Mouse (Mus musculus) liver, embryonic 14.5 days (tissue): ENCODE results near the gene Ifit1bl2. TPM values are rescaled to one million over a fixed set of nuclear protein-coding genes. Genes with fewer than 3 reads are reported as not detected.

ENCODE experiments used
- ATAC-seq: fragments of 200-750 bp; cut with Nextera tagmentation; 2 replicates; pipeline ENCODE4 v1.8.0; 2017; ENCODE audit warnings: moderate number of reproducible peaks, mild to moderate bottlenecking, moderate library complexity; ENCODE audit not compliant: insufficient read depth
- DNase-seq, 3 experiments: peaks; one replicate each; pipeline ENCODE4 v3.0.0-alpha.2; 2012 to 2013; ENCODE audit warnings: low read depth in 3 of 3, low spot score in 3 of 3
- H3K27ac ChIP-seq: fragments of 300-500 bp; sonication (generic); 2 replicates; pipeline ENCODE4 v1.5.1; 2014; ENCODE audit warnings: moderate library complexity, mild to moderate bottlenecking, control low read depth, inconsistent platforms
- H3K27me3 ChIP-seq: fragments of 300-500 bp; sonication (generic); 2 replicates; pipeline ENCODE4 v1.6.1; 2014; ENCODE audit warnings: mild to moderate bottlenecking, low read length, moderate library complexity; ENCODE audit not compliant: control insufficient read depth, insufficient read depth
- H3K36me3 ChIP-seq: fragments of 300-500 bp; sonication (generic); replicated peaks from 2 replicates; pipeline ENCODE4 v1.6.1; 2014; ENCODE audit warnings: low read depth; ENCODE audit not compliant: control insufficient read depth, insufficient read depth
- H3K4me1 ChIP-seq, 2 experiments: fragments of 200-500 bp in 1 of 2; fragments of 300-500 bp in 1 of 2; sonication (generic) in 1 of 2; replicated peaks; 2 replicates each; pipeline ENCODE4 v1.6.1; 2012 to 2014; ENCODE audit warnings: antibody characterized with exemption in 1 of 2, inconsistent platforms in 1 of 2, low read length in 1 of 2; ENCODE audit not compliant: control insufficient read depth in 2 of 2, insufficient read depth in 2 of 2
- H3K4me2 ChIP-seq: fragments of 300-500 bp; sonication (generic); 2 replicates; pipeline ENCODE4 v1.6.1; 2014; ENCODE audit warnings: low read depth, mild to moderate bottlenecking, control low read depth, moderate library complexity
- H3K4me3 ChIP-seq, 2 experiments: fragments of 200-500 bp in 1 of 2; fragments of 300-500 bp in 1 of 2; sonication (generic) in 1 of 2; 2 replicates each; pipeline ENCODE4 v1.5.1; 2012 to 2014; ENCODE audit warnings: low read depth in 2 of 2, low read length in 2 of 2, mild to moderate bottlenecking in 2 of 2, control low read depth in 1 of 2, inconsistent platforms in 1 of 2, moderate library complexity in 1 of 2; ENCODE audit not compliant: insufficient read depth in 1 of 2
- H3K9ac ChIP-seq: fragments of 300-500 bp; sonication (generic); replicated peaks from 2 replicates; pipeline ENCODE4 v1.6.1; 2014; ENCODE audit warnings: mild to moderate bottlenecking, control low read depth, moderate library complexity
- H3K9me3 ChIP-seq: fragments of 300-500 bp; sonication (generic); 2 replicates; pipeline ENCODE4 v1.6.1; 2016; ENCODE audit warnings: low read length, mixed read lengths; ENCODE audit not compliant: control insufficient read depth
- CTCF ChIP-seq: IDR thresholded peaks from 2 replicates; pipeline ENCODE4 v1.5.1; 2016; ENCODE audit warnings: antibody characterized with exemption, low read depth, control low read depth
- EP300 ChIP-seq: IDR thresholded peaks from 2 replicates; pipeline ENCODE4 v1.6.1; 2016; ENCODE audit warnings: antibody characterized with exemption, low read depth
- WGBS: fragments of 180-500 bp; shearing (Covaris S2); extraction: QIAGEN DNeasy Blood & Tissue Kit; methylation state at CpG from one replicate; pipeline ENCODE4 v1.1.7; 2014; ENCODE audit not compliant: insufficient replicate concordance; 5-methylcytosine and 5-hydroxymethylcytosine counted together
- polyA plus RNA-seq, 2 experiments: library from polyadenylated mRNA; depleted of rRNA in 1 of 2; stranded (reverse) in 1 of 2; unstranded in 1 of 2; fragments of >200 nt; fragmentation: Nextera tagmentation in 1 of 2; extraction: Ambion mirVana in 1 of 2; gene quantifications; 2 replicates each; pipeline versions ENCODE4 v1.2.1 to v1.2.3; 2012 to 2014

The Ifit1bl2 gene
- polyA plus RNA-seq, 2 experiments = 0.04 TPM; not detected in 1

- TF ChIP-seq EP300 (no peak), CTCF (no peak)
- no peak overlapping the region for H3K4me2 ChIP-seq
- H3K9ac ChIP-seq = no peak overlapping the region
- DNase-seq (no peak), ATAC-seq (no peak)
- no peak overlapping the region for H3K27ac ChIP-seq
- WGBS = 57% methylated on average over 4 of the region's 4 CpGs
- H3K27me3 ChIP-seq = no peaks in the 10 kb centered on the region
- H3K36me3 ChIP-seq = no peaks in the 10 kb centered on the region; the same call in 1 of the 2 replicates
- H3K9me3 ChIP-seq = no peaks in the 10 kb centered on the region
- H3K4me1 ChIP-seq = no peaks in the 10 kb centered on the region
- H3K4me3 ChIP-seq = no peak overlapping the region
These were observed 70.6 kb downstream of the Ifit1bl2 start for GRCm38 (mm10) chr19:34569896-34570476.

- H3K4me3 ChIP-seq = no peak overlapping the region
- WGBS = 62% methylated on average over 7 of the region's 7 CpGs
- H3K4me2 ChIP-seq = no peak overlapping the region
- TF ChIP-seq EP300 = no peak
- no peak for TF ChIP-seq CTCF
- H3K4me1 ChIP-seq = no peaks in the 10 kb centered on the region
- no peaks in the 10 kb centered on the region for H3K9me3 ChIP-seq
- H3K27me3 ChIP-seq = no peaks in the 10 kb centered on the region
- ATAC-seq = no peak
- no peak for DNase-seq
- no peaks in the 10 kb centered on the region; the same call in 1 of the 2 replicates for H3K36me3 ChIP-seq
- H3K27ac ChIP-seq = no peak overlapping the region
- no peak overlapping the region for H3K9ac ChIP-seq
These were observed 71.3 kb downstream of the Ifit1bl2 start for GRCm38 (mm10) chr19:34568988-34569895.

Other genes starting within 250 kb of the Ifit1bl2 start
- gene Ch25h, start 165.6 kb downstream of the Ifit1bl2 start, polyA plus RNA-seq (2012; rRNA removed) = 0.15 and 0.29 TPM in 2 replicates
- gene Ch25h, start 165.6 kb downstream of the Ifit1bl2 start, polyA plus RNA-seq (2014; fragmentation: Nextera tagmentation; extraction: Ambion mirVana) = not detected in 2 replicates
- gene Lipa, start 113.3 kb downstream of the Ifit1bl2 start, polyA plus RNA-seq (2012; rRNA removed) = 19.3 and 22.7 TPM in 2 replicates
- gene Lipa, start 113.3 kb downstream of the Ifit1bl2 start, polyA plus RNA-seq (2014; fragmentation: Nextera tagmentation; extraction: Ambion mirVana) = 40.4 and 44.2 TPM in 2 replicates
- 0.75 and 2.1 TPM in 2 replicates for gene Ifit2, start 90.0 kb downstream of the Ifit1bl2 start, polyA plus RNA-seq (2012; rRNA removed)
- 2.8 and 3.5 TPM in 2 replicates for gene Ifit2, start 90.0 kb downstream of the Ifit1bl2 start, polyA plus RNA-seq (2014; fragmentation: Nextera tagmentation; extraction: Ambion mirVana)
- 0.54 and 1.1 TPM in 2 replicates for gene Ifit3, start 57.2 kb downstream of the Ifit1bl2 start, polyA plus RNA-seq (2012; rRNA removed)
- gene Ifit3, start 57.2 kb downstream of the Ifit1bl2 start, polyA plus RNA-seq (2014; fragmentation: Nextera tagmentation; extraction: Ambion mirVana) = 0.79 and 1.3 TPM in 2 replicates
- 0.05 and 0.12 TPM in 2 replicates for gene Ifit1bl1, start 38.8 kb downstream of the Ifit1bl2 start, polyA plus RNA-seq (2012; rRNA removed)
- 0.10 and 0.28 TPM in 2 replicates for gene Ifit1bl1, start 38.8 kb downstream of the Ifit1bl2 start, polyA plus RNA-seq (2014; fragmentation: Nextera tagmentation; extraction: Ambion mirVana)
- 0.12 and 0.21 TPM in 2 replicates for gene Ifit3b, start 32.8 kb downstream of the Ifit1bl2 start, polyA plus RNA-seq (2012; rRNA removed)
- 0.11 and 0.24 TPM in 2 replicates for gene Ifit3b, start 32.8 kb downstream of the Ifit1bl2 start, polyA plus RNA-seq (2014; fragmentation: Nextera tagmentation; extraction: Ambion mirVana)
- 0.34 and 0.63 TPM in 2 replicates for gene Ifit1, start 128 bp upstream of the Ifit1bl2 start, polyA plus RNA-seq (2012; rRNA removed)
- 0.78 and 1.1 TPM in 2 replicates for gene Ifit1, start 128 bp upstream of the Ifit1bl2 start, polyA plus RNA-seq (2014; fragmentation: Nextera tagmentation; extraction: Ambion mirVana)
- 4.0 and 4.8 TPM in 2 replicates for gene Slc16a12, start 106.5 kb upstream of the Ifit1bl2 start, polyA plus RNA-seq (2012; rRNA removed)
- gene Slc16a12, start 106.5 kb upstream of the Ifit1bl2 start, polyA plus RNA-seq (2014; fragmentation: Nextera tagmentation; extraction: Ambion mirVana) = 9.7 and 12.1 TPM in 2 replicates
- 1.7 and 2.5 TPM in 2 replicates for gene Pank1, start 238.7 kb upstream of the Ifit1bl2 start, polyA plus RNA-seq (2012; rRNA removed)
- gene Pank1, start 238.7 kb upstream of the Ifit1bl2 start, polyA plus RNA-seq (2014; fragmentation: Nextera tagmentation; extraction: Ambion mirVana) = 6.7 and 7.1 TPM in 2 replicates